Comparison of ENCODE assay signal across 1 mouse cellular context in the genomic region with DNA sequence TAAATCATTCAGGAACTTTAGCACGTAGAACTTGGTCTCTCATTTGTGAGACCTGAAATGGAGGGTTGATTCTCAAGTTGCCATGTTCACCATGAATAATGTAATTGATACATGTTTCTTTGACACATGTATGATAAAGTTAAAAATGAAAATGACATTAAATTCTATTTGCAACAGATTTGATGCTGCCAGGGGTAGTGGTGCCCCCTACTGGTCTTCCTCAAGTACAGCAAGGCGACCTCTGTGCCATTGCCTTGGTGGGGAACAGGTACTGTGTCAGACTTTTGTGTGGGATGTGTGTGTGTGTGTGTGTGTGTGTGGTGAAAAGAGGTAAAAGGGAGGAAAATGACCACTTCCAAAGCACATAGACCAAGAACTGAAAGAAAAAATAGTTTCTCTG.
TF ChIP-seq lines count a peak whose summit lies in the region.

No protein-coding gene starts in this region.

TF ChIP-seq in MEL, 35 proteins besides CTCF, POLR2A, EP300 and RAD21 (continued from another document):
- TF ChIP-seq MEF2A (IDR thresholded peaks at IDR 0.05; ENCODE audit: extremely low read depth, insufficient replicate concordance, low read depth, low read length, poor library complexity, severe bottlenecking) (no peak), CHD1 (IDR thresholded peaks at IDR 0.05; ENCODE audit: low read depth, low read length) (no peak)
